Mouse (Mus musculus) splenic B cell, adult 2 months (primary cell): Measurements from ENCODE around the gene Slc38a2.
A peak's percentile ranks its signal among the peaks of the same experiment; 100 is the strongest.

ENCODE experiments used
- DNase-seq: peaks from one replicate; pipeline ENCODE4 v3.0.0-alpha.2; 2011; ENCODE audit warnings: low read depth, low spot score
- H3K27me3 ChIP-seq: 2 replicates; pipeline ENCODE4 v1.6.1; 2012; ENCODE audit warnings: mild to moderate bottlenecking, low read length, moderate library complexity, mixed read lengths; ENCODE audit not compliant: control insufficient read depth, poor library complexity, insufficient read depth, severe bottlenecking
- H3K36me3 ChIP-seq: 2 replicates; pipeline ENCODE4 v1.6.1; 2012; ENCODE audit warnings: mild to moderate bottlenecking, low read length, moderate library complexity, mixed read lengths; ENCODE audit not compliant: control insufficient read depth, poor library complexity, insufficient read depth, severe bottlenecking

Gene Slc38a2

GRCm38 (mm10) chr15:96694988-96695387 is 4.5 kb downstream of the Slc38a2 start:
- H3K27me3 ChIP-seq: no peaks in the 10 kb centered on the region
- H3K36me3 ChIP-seq: peaks cover 53% of the 10 kb centered on the region
- no peak for DNase-seq

- no peaks in the 10 kb centered on the region for H3K27me3 ChIP-seq
Observed at GRCm38 (mm10) chr15:96693688-96694087, 5.8 kb downstream of the Slc38a2 start.

GRCm38 (mm10) chr15:96692401-96692800 is 7.1 kb downstream of the Slc38a2 start:
- peaks cover 59% of the 10 kb centered on the region for H3K36me3 ChIP-seq
- no peak for DNase-seq
- H3K27me3 ChIP-seq: no peaks in the 10 kb centered on the region

More at GRCm38 (mm10) chr15:96693688-96694087, 5.8 kb downstream of the Slc38a2 start:
- peaks cover 53% of the 10 kb centered on the region for H3K36me3 ChIP-seq
- DNase-seq: no peak

GRCm38 (mm10) chr15:96691381-96691780 is 8.1 kb downstream of the Slc38a2 start:
- Histone ChIP-seq H3K27me3 (no peaks in the 10 kb centered on the region), H3K36me3 (peaks cover 59% of the 10 kb centered on the region)
- DNase-seq: no peak

GRCm38 (mm10) chr15:96690829-96691228 is 8.7 kb downstream of the Slc38a2 start:
- Histone ChIP-seq H3K36me3 (peaks cover 56% of the 10 kb centered on the region), H3K27me3 (no peaks in the 10 kb centered on the region)
- no peak for DNase-seq

GRCm38 (mm10) chr15:96689919-96690318 is 9.6 kb downstream of the Slc38a2 start:
- H3K36me3 ChIP-seq: peaks cover 48% of the 10 kb centered on the region
- no peak for DNase-seq
- no peaks in the 10 kb centered on the region for H3K27me3 ChIP-seq

- DNase-seq: no peak
- Histone ChIP-seq H3K27me3 (no peaks in the 10 kb centered on the region), H3K36me3 (peaks cover 41% of the 10 kb centered on the region)
Observed at GRCm38 (mm10) chr15:96688784-96689318, 10.7 kb downstream of the Slc38a2 start.

GRCm38 (mm10) chr15:96688036-96688435 is 11.5 kb downstream of the Slc38a2 start:
- Histone ChIP-seq H3K27me3 (no peaks in the 10 kb centered on the region), H3K36me3 (peaks cover 33% of the 10 kb centered on the region)
- no peak for DNase-seq

GRCm38 (mm10) chr15:96687366-96687765 is 12.2 kb downstream of the Slc38a2 start:
- Histone ChIP-seq H3K36me3 (peaks cover 27% of the 10 kb centered on the region), H3K27me3 (no peaks in the 10 kb centered on the region)
- no peak for DNase-seq

GRCm38 (mm10) chr15:96686201-96687159 is 13.1 kb downstream of the Slc38a2 start:
- Histone ChIP-seq H3K36me3 (peaks cover 20% of the 10 kb centered on the region), H3K27me3 (no peaks in the 10 kb centered on the region)
- peak; percentile 13 for DNase-seq

- peak; percentile 43 for DNase-seq
- Histone ChIP-seq H3K27me3 (no peaks in the 10 kb centered on the region), H3K36me3 (peaks cover 9% of the 10 kb centered on the region; the same call in 1 of the 2 replicates)
Observed at GRCm38 (mm10) chr15:96685273-96685672, 14.3 kb downstream of the Slc38a2 start.

- DNase-seq: peak; percentile 36
Observed at GRCm38 (mm10) chr15:96684132-96684830, 15.2 kb downstream of the Slc38a2 start.

GRCm38 (mm10) chr15:96678871-96679773 is 20.4 kb downstream of the Slc38a2 start:
- Histone ChIP-seq H3K36me3 (no peaks in the 10 kb centered on the region), H3K27me3 (0 out of 2 replicates have a peak, but pooled peaks cover 1% of the 10 kb centered on the region)
- no peak for DNase-seq

More at GRCm38 (mm10) chr15:96684132-96684830, 15.2 kb downstream of the Slc38a2 start:
- H3K36me3 ChIP-seq: peaks cover 9% of the 10 kb centered on the region; the same call in 1 of the 2 replicates
- no peaks in the 10 kb centered on the region for H3K27me3 ChIP-seq

GRCm38 (mm10) chr15:96676518-96676917 is 23.0 kb downstream of the Slc38a2 start:
- 0 out of 2 replicates have a peak, but pooled peaks cover 1% of the 10 kb centered on the region for H3K27me3 ChIP-seq
- H3K36me3 ChIP-seq: no peaks in the 10 kb centered on the region
- DNase-seq: no peak
